Mouse (Mus musculus) forebrain, embryonic 16.5 days (tissue): ENCODE data around the gene Mpnd. TPM values are rescaled to one million over a fixed set of nuclear protein-coding genes. Genes with fewer than 3 reads are reported as not detected.

Experiments used
- ATAC-seq: fragments of 200-750 bp; cut with Nextera tagmentation; 2 replicates; pipeline ENCODE4 v1.8.0; 2017; ENCODE audit warnings: mild to moderate bottlenecking, moderate library complexity
- H3K27ac ChIP-seq: fragments of 300-500 bp; sonication (generic); 2 replicates; pipeline ENCODE4 v1.5.1; 2014; ENCODE audit warnings: low read length, control low read depth
- H3K27me3 ChIP-seq: fragments of 300-500 bp; sonication (generic); replicated peaks from 2 replicates; pipeline ENCODE4 v1.6.1; 2014; ENCODE audit warnings: low read length; ENCODE audit not compliant: control insufficient read depth, insufficient read depth
- H3K36me3 ChIP-seq: fragments of 300-500 bp; sonication (generic); 2 replicates; pipeline ENCODE4 v1.6.1; 2014; ENCODE audit not compliant: control insufficient read depth, insufficient read depth
- H3K4me1 ChIP-seq: fragments of 300-500 bp; sonication (generic); replicated peaks from 2 replicates; pipeline ENCODE4 v1.6.1; 2014; ENCODE audit warnings: low read length; ENCODE audit not compliant: control insufficient read depth, insufficient read depth
- H3K4me2 ChIP-seq: fragments of 300-500 bp; sonication (generic); 2 replicates; pipeline ENCODE4 v1.6.1; 2014; ENCODE audit warnings: mild to moderate bottlenecking, low read length, control low read depth
- H3K4me3 ChIP-seq: fragments of 300-500 bp; sonication (generic); replicated peaks from 2 replicates; pipeline ENCODE4 v1.5.1; 2014; ENCODE audit warnings: mild to moderate bottlenecking, low read length, control low read depth
- H3K9ac ChIP-seq: fragments of 300-500 bp; sonication (generic); replicated peaks from 2 replicates; pipeline ENCODE4 v1.6.1; 2014; ENCODE audit warnings: low read depth, low read length, control low read depth
- H3K9me3 ChIP-seq: fragments of 300-500 bp; sonication (generic); 2 replicates; pipeline ENCODE4 v1.6.1; 2016; ENCODE audit warnings: low read length; ENCODE audit not compliant: control insufficient read depth
- WGBS: fragments of 180-500 bp; shearing (Covaris S2); extraction: QIAGEN DNeasy Blood & Tissue Kit; methylation state at CpG from one replicate; pipeline ENCODE4 v1.1.7; 2014; 5-methylcytosine and 5-hydroxymethylcytosine counted together
- polyA plus RNA-seq: library from polyadenylated mRNA; unstranded; fragments of >200 nt; fragmentation: Nextera tagmentation; extraction: Ambion mirVana; gene quantifications from 2 replicates; pipeline ENCODE4 v1.2.1, GENCODE M21; 2015

The Mpnd gene
- polyA plus RNA-seq, 1 experiment from 2014 or later, result 157 TPM

GRCm38 (mm10) chr17:56031431-56031830, 25.9 kb downstream of the Mpnd start:
- no peak overlapping the region for H3K27ac ChIP-seq
- peaks cover 30% of the 10 kb centered on the region for H3K4me1 ChIP-seq
- H3K4me3 ChIP-seq, result no peak overlapping the region
- no peak overlapping the region for H3K4me2 ChIP-seq
- no peak overlapping the region for H3K9ac ChIP-seq
- no peak for ATAC-seq
- no peaks in the 10 kb centered on the region for H3K27me3 ChIP-seq
- H3K36me3 ChIP-seq, result peaks cover 6% of the 10 kb centered on the region; the same call in 1 of the 2 replicates
- no peaks in the 10 kb centered on the region for H3K9me3 ChIP-seq
- 92% methylated on average over 7 of the region's 7 CpGs for WGBS

GRCm38 (mm10) chr17:56032127-56032733, 26.7 kb downstream of the Mpnd start:
- Histone ChIP-seq H3K4me2 (no peak overlapping the region), H3K27ac (no peak overlapping the region), H3K9ac (no peak overlapping the region), H3K4me3 (no peak overlapping the region), H3K36me3 (peaks cover 6% of the 10 kb centered on the region; the same call in 1 of the 2 replicates), H3K27me3 (no peaks in the 10 kb centered on the region), H3K9me3 (no peaks in the 10 kb centered on the region), H3K4me1 (peaks cover 34% of the 10 kb centered on the region)
- no peak for ATAC-seq
- WGBS, result 73% methylated on average over 6 of the region's 6 CpGs

- Histone ChIP-seq H3K4me1 (peaks cover 34% of the 10 kb centered on the region), H3K27me3 (no peaks in the 10 kb centered on the region), H3K36me3 (peaks cover 6% of the 10 kb centered on the region; the same call in 1 of the 2 replicates), H3K27ac (no peak overlapping the region), H3K4me3 (no peak overlapping the region), H3K9me3 (no peaks in the 10 kb centered on the region), H3K4me2 (no peak overlapping the region), H3K9ac (no peak overlapping the region)
- no peak for ATAC-seq
- WGBS, result 66% methylated on average over 7 of the region's 7 CpGs
Observed at GRCm38 (mm10) chr17:56032831-56033230, 27.3 kb downstream of the Mpnd start.

- H3K4me2 ChIP-seq, result no peak overlapping the region
- H3K27me3 ChIP-seq, result no peaks in the 10 kb centered on the region
- no peaks in the 10 kb centered on the region for H3K9me3 ChIP-seq
- 90% methylated on average over 7 of the region's 7 CpGs for WGBS
- no peak for ATAC-seq
- H3K36me3 ChIP-seq, result peaks cover 6% of the 10 kb centered on the region; the same call in 1 of the 2 replicates
- H3K9ac ChIP-seq, result no peak overlapping the region
- peaks cover 34% of the 10 kb centered on the region for H3K4me1 ChIP-seq
- no peak overlapping the region for H3K27ac ChIP-seq
- no peak overlapping the region for H3K4me3 ChIP-seq
Observed at GRCm38 (mm10) chr17:56034040-56034725, 28.7 kb downstream of the Mpnd start.

- H3K9ac ChIP-seq, result no peak overlapping the region
- H3K4me2 ChIP-seq, result no peak overlapping the region
- no peak overlapping the region for H3K4me3 ChIP-seq
- H3K9me3 ChIP-seq, result no peaks in the 10 kb centered on the region
- H3K27ac ChIP-seq, result no peak overlapping the region
- peaks cover 4% of the 10 kb centered on the region; the same call in 1 of the 2 replicates for H3K36me3 ChIP-seq
- no peaks in the 10 kb centered on the region for H3K27me3 ChIP-seq
- 91% methylated on average over 6 of the region's 6 CpGs for WGBS
- H3K4me1 ChIP-seq, result peaks cover 34% of the 10 kb centered on the region
- ATAC-seq, result no peak
Observed at GRCm38 (mm10) chr17:56034726-56035100, 29.2 kb downstream of the Mpnd start.

GRCm38 (mm10) chr17:56035216-56035615, 29.7 kb downstream of the Mpnd start:
- Histone ChIP-seq H3K9me3 (no peaks in the 10 kb centered on the region), H3K4me1 (peaks cover 34% of the 10 kb centered on the region), H3K27me3 (no peaks in the 10 kb centered on the region), H3K27ac (no peak overlapping the region), H3K9ac (peak overlapping the region; percentile 64), H3K4me2 (peak overlapping the region; percentile 64), H3K36me3 (peaks cover 4% of the 10 kb centered on the region; the same call in 1 of the 2 replicates), H3K4me3 (peak overlapping the region; percentile 61; the same call in 1 of the 2 replicates)
- no peak for ATAC-seq
- 79% methylated on average over 4 of the region's 4 CpGs for WGBS

- Histone ChIP-seq H3K27ac (peak within 1 kb of the TSS; percentile 83), H3K9ac (peak within 1 kb of the TSS; percentile 64), H3K4me1 (peaks cover 42% of the 10 kb centered on the region), H3K36me3 (peaks cover 4% of the 10 kb centered on the region; the same call in 1 of the 2 replicates), H3K27me3 (no peaks in the 10 kb centered on the region), H3K4me2 (peak within 1 kb of the TSS; percentile 64), H3K4me3 (peak within 1 kb of the TSS; percentile 61), H3K9me3 (no peaks in the 10 kb centered on the region)
- WGBS, result under 1% methylated on average over 73 of the region's 74 CpGs
- ATAC-seq, result peak; percentile 88
Observed at GRCm38 (mm10) chr17:56036176-56036900, 30.8 kb downstream of the Mpnd start, which contains the start of gene Sh3gl1. Gene Sh3gl1, minus strand, starts transcription at chr17:56036635.

- Histone ChIP-seq H3K9ac (peak overlapping the region; percentile 45), H3K4me2 (peak overlapping the region; percentile 43), H3K9me3 (no peaks in the 10 kb centered on the region), H3K4me3 (peak overlapping the region; percentile 61), H3K36me3 (peaks cover 4% of the 10 kb centered on the region; the same call in 1 of the 2 replicates), H3K27ac (peak overlapping the region; percentile 45; the same call in 1 of the 2 replicates), H3K27me3 (no peaks in the 10 kb centered on the region), H3K4me1 (peaks cover 46% of the 10 kb centered on the region)
- ATAC-seq, result peak; percentile 10; the same call in 1 of the 2 replicates
- 38% methylated on average over 13 of the region's 13 CpGs for WGBS
Observed at GRCm38 (mm10) chr17:56036901-56037287, 31.4 kb downstream of the Mpnd start.
